Mouse (Mus musculus) cortical plate, adult 2 months (tissue): ENCODE measurements around the gene Camta2.

Source experiments
- CTCF ChIP-seq: fragments of 200-500 bp; IDR thresholded peaks from 2 replicates; pipeline ENCODE4 v1.5.1; 2011; ENCODE audit warnings: mild to moderate bottlenecking, control low read depth, low read length; ENCODE audit not compliant: insufficient read depth; ENCODE audit errors: extremely low read depth
- POLR2A ChIP-seq: fragments of 200-500 bp; IDR thresholded peaks from 2 replicates; pipeline ENCODE4 v1.6.1; 2011; ENCODE audit warnings: mild to moderate bottlenecking, low read length, control low read depth; ENCODE audit not compliant: insufficient read depth; ENCODE audit errors: extremely low read depth

DNA sequence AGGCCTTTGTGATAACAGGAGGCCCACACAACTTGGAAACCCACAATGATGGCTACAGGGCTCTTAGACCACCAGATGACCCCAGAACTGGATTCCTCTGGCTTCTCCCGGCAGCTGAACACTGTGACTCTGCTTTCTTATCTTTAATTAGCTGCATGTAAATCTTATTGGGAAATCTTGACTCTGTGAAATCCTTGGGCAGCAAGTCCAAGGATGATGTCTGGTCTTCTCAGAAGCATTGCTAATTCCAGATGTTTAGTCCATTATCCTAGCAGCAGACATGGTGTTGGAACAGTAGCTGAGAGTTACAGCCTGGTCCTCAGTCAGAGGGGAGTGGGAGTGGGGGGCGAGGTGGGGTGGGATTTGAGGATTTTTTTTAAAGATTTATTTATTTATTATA is 59.5 kb downstream of the Camta2 start:
- TF ChIP-seq POLR2A (no peak), CTCF (no peak)
